Mouse (Mus musculus) liver, adult 2 months (tissue): ENCODE data around the gene Rarg. TPM values are rescaled to one million over a fixed set of nuclear protein-coding genes. Genes with fewer than 3 reads are reported as not detected.

Experiments used
- DNase-seq: peaks from one replicate; pipeline ENCODE4 v3.0.0-alpha.2; 2011; ENCODE audit warnings: low read depth, low spot score; ENCODE audit errors: extremely low read depth
- H3K27ac ChIP-seq: fragments of 200-500 bp; replicated peaks from 2 replicates; pipeline ENCODE4 v1.5.1; 2012; ENCODE audit warnings: low read depth, mild to moderate bottlenecking, control low read depth, inconsistent platforms, low read length; ENCODE audit not compliant: insufficient read depth
- H3K27me3 ChIP-seq: fragments of 200-500 bp; 2 replicates; pipeline ENCODE4 v1.6.1; 2012; ENCODE audit warnings: mild to moderate bottlenecking, moderate library complexity, low read length, inconsistent platforms; ENCODE audit not compliant: control insufficient read depth, insufficient read depth
- H3K36me3 ChIP-seq: fragments of 200-500 bp; 2 replicates; pipeline ENCODE4 v1.6.1; 2012; ENCODE audit warnings: low read length, inconsistent platforms; ENCODE audit not compliant: control insufficient read depth, insufficient read depth
- H3K4me1 ChIP-seq: fragments of 200-500 bp; 2 replicates; pipeline ENCODE4 v1.6.1; 2011; ENCODE audit warnings: low read length; ENCODE audit not compliant: control insufficient read depth, insufficient read depth
- H3K4me3 ChIP-seq: fragments of 200-500 bp; 2 replicates; pipeline ENCODE4 v1.5.1; 2011; ENCODE audit warnings: low read depth, mild to moderate bottlenecking, control low read depth, low read length, moderate library complexity; ENCODE audit not compliant: insufficient read depth
- H3K79me2 ChIP-seq: fragments of 200-500 bp; 2 replicates; pipeline ENCODE4 v1.6.1; 2012; ENCODE audit warnings: inconsistent platforms, mild to moderate bottlenecking, low read length, moderate library complexity; ENCODE audit not compliant: control insufficient read depth, insufficient read depth
- H3K9ac ChIP-seq: fragments of 200-500 bp; 2 replicates; pipeline ENCODE4 v1.6.1; 2012; ENCODE audit warnings: low read depth, mild to moderate bottlenecking, control low read depth, inconsistent platforms, low read length
- CTCF ChIP-seq: fragments of 200-500 bp; IDR thresholded peaks from 2 replicates; pipeline ENCODE4 v1.5.1; 2011; ENCODE audit warnings: low read depth, low read length, control low read depth
- POLR2A ChIP-seq: fragments of 200-500 bp; IDR thresholded peaks from 2 replicates; pipeline ENCODE4 v1.6.1; 2011; ENCODE audit warnings: low read length, control low read depth; ENCODE audit not compliant: insufficient read depth; ENCODE audit errors: extremely low read depth
- WGBS: fragments of 180-500 bp; shearing (Covaris S2); methylation state at CpG from one replicate; pipeline ENCODE4 v1.1.7; 2018; 5-methylcytosine and 5-hydroxymethylcytosine counted together
- polyA plus RNA-seq: library from polyadenylated mRNA; depleted of rRNA; stranded (reverse); fragments of >200 nt; gene quantifications from 2 replicates; pipeline ENCODE4 v1.2.3, GENCODE M21; 2012
- total RNA-seq: library from RNA; depleted of rRNA; stranded (reverse); fragments of >200 nt; gene quantifications from 2 replicates; pipeline ENCODE4 v1.2.3, GENCODE M21; 2014

The Rarg gene
- total and polyA plus RNA-seq, 2 experiments, result 1.5 to 6.0 TPM

DNA sequence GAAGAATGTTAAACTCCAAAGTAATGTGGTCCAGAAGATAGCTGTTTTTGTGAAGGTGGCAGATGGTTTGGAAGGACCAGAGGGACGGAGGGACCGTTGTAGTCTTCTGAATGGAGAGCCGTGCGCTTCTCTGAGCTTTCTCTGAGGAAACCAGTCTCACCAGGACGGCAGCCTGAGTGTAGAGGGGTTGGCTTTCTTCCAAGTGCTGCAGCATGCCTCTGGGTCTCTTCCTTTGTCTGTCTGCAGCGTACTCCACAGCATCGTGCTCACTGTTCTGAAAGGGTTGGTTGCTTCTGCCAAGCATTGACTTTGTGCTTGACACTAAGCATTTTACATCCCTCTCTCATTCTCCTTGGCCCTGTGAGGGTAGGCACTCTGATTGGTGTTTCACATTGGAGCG is 51.5 kb downstream of the Rarg start:
- Histone ChIP-seq H3K36me3 (peaks cover 39% of the 10 kb centered on the region), H3K27ac (no peak overlapping the region), H3K4me1 (peaks cover 11% of the 10 kb centered on the region), H3K9ac (no peak overlapping the region), H3K27me3 (no peaks in the 10 kb centered on the region), H3K4me3 (no peak overlapping the region), H3K79me2 (peaks cover 10% of the 10 kb centered on the region; the same call in 1 of the 2 replicates)
- DNase-seq, result no peak
- 65% methylated on average over 8 of the region's 8 CpGs for WGBS
- TF ChIP-seq CTCF (no peak), POLR2A (no peak)

DNA sequence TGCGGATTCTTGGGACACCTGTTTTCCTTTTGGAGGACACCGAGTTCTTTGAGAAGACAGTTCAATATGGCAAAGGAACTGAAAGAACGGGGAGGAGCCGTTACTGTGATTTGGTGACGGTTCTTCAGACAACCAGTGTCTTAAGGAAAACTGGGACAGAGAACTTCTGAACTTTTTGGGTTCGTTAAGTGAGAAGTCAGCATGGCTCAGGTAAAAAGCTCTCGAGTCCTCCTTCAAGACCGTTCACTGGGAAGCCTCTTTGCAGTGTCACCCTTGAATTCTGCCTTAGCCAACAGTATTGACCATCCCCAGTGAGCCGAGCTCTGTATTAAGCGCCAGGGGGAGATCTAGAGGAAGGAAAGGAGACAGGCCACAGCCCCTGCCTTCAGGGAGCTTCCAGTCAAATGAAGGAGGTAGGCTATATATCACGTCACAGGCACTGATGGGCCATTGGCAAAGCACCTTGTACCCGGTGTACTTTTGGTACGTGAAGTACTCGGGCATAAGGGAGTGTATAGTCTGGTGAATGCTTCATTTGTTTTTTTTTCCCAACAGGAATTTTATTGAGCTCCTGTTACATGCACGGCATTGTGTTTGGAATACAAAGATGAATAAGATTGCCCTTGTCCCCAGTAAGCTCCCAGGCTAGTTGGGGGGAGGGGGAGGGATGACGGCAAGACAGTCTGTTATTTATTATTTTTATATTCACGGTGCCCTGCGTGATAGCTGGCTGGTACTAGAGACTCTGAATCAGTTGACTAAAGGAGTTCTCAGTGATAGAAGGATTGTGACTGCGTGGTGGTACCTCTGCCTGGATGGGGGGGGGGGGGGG is 52.4 kb downstream of the Rarg start, which contains the start of gene Csad:
Gene Csad, minus strand, starts transcription at position 51 of the 832 bp plus-strand sequence.
- Histone ChIP-seq H3K9ac (peak within 1 kb of the TSS; percentile 99), H3K4me3 (peak within 1 kb of the TSS; percentile 98), H3K27me3 (no peaks in the 10 kb centered on the region), H3K79me2 (peaks cover 10% of the 10 kb centered on the region; the same call in 1 of the 2 replicates), H3K4me1 (peaks cover 11% of the 10 kb centered on the region), H3K36me3 (peaks cover 36% of the 10 kb centered on the region), H3K27ac (peak within 1 kb of the TSS; percentile 94)
- no peak for DNase-seq
- TF ChIP-seq POLR2A (no peak), CTCF (no peak)
- WGBS, result 54% methylated on average over 19 of the region's 19 CpGs

DNA sequence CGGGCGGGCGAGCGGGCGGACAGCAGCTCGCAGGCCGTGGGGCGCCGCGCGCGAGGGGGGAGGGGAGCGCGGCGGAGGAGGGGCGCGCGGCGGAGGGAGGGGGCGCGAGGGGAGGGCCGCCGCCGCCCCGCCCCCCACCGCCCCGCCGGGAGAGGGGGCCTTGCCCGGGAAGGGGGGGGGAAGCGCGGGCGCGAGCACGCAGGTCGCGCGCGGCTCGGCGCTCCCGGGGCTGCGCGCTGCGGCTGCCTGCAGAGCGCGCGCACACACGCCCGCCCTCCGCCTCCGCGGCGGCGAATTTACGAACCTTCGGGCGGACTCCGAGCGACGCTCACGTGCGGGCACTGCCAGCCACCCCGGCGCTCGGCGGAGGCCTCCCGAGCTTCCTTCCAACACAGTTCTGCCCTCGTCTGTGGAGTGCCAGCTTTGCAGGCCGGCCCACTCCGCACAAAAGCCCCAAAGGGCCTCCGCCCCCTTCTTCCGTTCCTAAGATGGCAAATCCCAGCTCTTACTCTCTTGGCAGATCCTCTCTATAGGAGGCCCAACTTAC is 53.4 kb downstream of the Rarg start:
- H3K4me3 ChIP-seq, result peak overlapping the region; percentile 98
- no peaks in the 10 kb centered on the region for H3K27me3 ChIP-seq
- H3K9ac ChIP-seq, result peak overlapping the region; percentile 99
- H3K4me1 ChIP-seq, result peaks cover 18% of the 10 kb centered on the region
- peak; percentile 63 for DNase-seq
- 1% methylated on average over 44 of the region's 72 CpGs for WGBS
- TF ChIP-seq POLR2A (no peak), CTCF (no peak)
- H3K36me3 ChIP-seq, result peaks cover 29% of the 10 kb centered on the region
- H3K27ac ChIP-seq, result peak overlapping the region; percentile 94
- peaks cover 10% of the 10 kb centered on the region; the same call in 1 of the 2 replicates for H3K79me2 ChIP-seq

DNA sequence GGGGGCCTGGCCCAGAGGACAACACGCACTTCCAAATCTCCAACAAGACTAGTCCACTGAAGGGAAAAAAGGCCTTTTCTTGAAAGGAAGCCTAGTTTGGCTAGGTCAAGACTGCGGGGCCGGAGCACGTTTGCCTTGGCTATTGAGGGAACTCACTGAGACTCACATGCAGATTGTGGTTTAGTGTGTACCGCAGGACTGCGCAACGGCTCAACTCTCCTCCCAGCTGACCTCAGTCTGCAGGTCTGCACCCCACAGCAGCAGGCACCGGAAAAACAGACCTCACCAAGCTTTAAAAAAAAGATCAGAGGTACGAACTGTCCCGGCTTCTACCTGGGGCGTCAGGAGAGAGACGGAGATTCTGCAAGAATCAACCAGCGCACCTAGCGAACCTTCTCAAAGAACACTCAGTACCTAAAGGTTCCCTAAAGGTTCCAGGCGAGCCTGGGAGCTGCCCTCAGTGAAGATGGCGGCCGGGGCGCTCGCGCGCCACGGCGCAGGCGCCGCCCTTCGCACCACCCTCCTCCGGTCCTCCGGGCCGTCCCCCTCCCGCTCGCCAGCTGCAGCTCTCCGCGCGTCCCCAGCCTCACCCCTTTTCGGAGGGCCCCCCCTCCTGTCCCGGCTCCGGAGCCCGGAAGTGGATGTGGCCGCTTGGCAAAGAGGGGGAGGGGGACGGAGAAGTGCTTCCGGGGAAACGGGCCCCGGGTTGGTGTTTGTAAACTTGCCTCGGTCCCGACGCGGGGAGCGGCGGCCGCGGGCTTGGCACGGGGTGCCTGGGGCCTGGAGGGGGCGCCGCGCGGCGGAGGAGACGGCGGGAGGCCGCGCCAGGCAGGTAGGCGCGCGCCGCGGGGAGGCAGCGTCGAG is 54.1 kb downstream of the Rarg start, which contains the start of gene Zfp740:
Gene Zfp740, plus strand, starts transcription at position 279 of the 864 bp plus-strand sequence.
- WGBS, result 1% methylated on average over 61 of the region's 68 CpGs
- no peaks in the 10 kb centered on the region for H3K27me3 ChIP-seq
- H3K9ac ChIP-seq, result peak within 1 kb of the TSS; percentile 99
- peak within 1 kb of the TSS; percentile 94 for H3K27ac ChIP-seq
- H3K4me1 ChIP-seq, result peaks cover 18% of the 10 kb centered on the region
- TF ChIP-seq POLR2A, result peak; percentile 27; the same call in 1 of the 2 replicates
- no peak for TF ChIP-seq CTCF
- H3K4me3 ChIP-seq, result peak within 1 kb of the TSS; percentile 98
- DNase-seq, result peak; percentile 85
- peaks cover 23% of the 10 kb centered on the region for H3K36me3 ChIP-seq
- peaks cover 10% of the 10 kb centered on the region; the same call in 1 of the 2 replicates for H3K79me2 ChIP-seq

DNA sequence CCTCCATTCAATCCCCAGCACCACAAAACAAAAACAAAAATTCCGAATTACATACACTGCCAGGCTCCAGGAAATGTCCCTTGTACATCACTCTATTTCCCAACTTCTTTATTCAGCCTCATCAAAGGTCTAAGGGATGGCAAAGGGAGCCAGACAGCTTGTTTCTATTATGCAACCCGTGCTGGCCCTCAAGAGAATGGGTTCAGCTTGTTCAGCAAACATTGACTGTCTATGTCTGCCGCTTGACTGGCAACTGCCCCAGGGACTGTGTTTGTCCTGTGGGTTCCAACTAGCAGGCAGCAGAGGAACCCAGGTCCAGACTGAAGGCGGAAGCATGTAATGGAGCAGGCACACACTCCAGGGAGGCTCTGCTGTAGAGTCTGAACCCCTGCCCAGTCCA is 58.5 kb downstream of the Rarg start:
- H3K4me1 ChIP-seq, result peaks cover 23% of the 10 kb centered on the region
- no peak overlapping the region for H3K9ac ChIP-seq
- no peak overlapping the region for H3K4me3 ChIP-seq
- no peaks in the 10 kb centered on the region for H3K27me3 ChIP-seq
- peak; percentile 100 for DNase-seq
- H3K27ac ChIP-seq, result peak overlapping the region; percentile 14
- TF ChIP-seq CTCF (no peak), POLR2A (no peak)
- 24% methylated on average over 4 of the region's 4 CpGs for WGBS
- no peaks in the 10 kb centered on the region for H3K36me3 ChIP-seq
- no peaks in the 10 kb centered on the region for H3K79me2 ChIP-seq
